ENCODE assay signal across 8 mouse cellular contexts in the genomic region with DNA sequence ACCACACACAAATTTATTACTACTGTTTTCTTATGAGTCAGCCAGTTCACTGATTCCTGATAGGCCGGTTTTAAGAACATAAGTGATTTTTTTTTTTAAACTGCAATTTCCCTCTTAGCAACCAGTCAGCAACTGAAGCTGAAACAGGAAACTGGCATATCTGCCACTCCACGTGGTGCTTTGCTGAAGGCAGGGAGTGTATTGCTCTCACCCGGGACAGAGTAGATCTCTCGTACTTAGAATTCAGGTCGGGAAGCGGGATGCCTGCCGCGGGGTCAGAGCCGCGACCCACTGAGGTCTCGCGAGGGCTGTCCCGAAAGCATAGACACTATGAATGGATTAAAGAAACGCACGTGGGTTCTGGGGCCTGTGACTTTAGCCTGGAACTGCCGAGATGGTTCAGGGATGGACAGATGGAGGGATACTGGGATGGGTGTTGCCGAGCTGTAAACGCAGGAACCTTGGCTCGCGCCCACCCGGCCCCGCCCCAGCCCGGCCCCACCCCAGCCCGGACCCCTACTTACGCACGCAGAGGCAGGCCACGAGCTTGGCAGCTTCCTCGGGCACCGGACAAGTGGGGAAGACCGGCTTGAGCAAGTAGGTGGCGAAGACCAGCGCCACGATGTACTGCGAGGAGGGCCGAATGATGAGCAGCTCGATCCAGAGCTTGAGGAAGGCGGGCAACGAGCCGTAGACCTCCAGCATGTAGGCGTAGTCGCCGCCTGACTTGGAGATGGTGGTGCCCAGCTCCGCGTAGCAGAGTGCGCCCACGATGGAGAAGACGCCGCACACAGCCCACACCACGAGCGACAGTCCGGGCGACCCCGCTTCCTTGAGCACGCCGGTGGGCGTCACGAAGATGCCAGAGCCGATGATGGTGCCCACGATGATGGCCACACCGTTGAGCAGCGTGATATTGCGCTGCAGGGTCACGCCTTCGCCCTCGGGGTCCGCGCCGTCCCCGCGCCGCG. TPM values are rescaled to one million over a fixed set of nuclear protein-coding genes. Genes with fewer than 3 reads are reported as not detected.
A peak's percentile ranks its signal among the peaks of the same experiment; 100 is the strongest.
DNase-seq lines count a peak whose midpoint lies in the region; ATAC-seq lines count a peak whose summit lies in the region.
"Had no signal": no experiment of that assay in that cellular context is flagged by ENCODE, and none has a peak within 500 bp of the region (broad histone marks: within the 10 kb centered on the region; RNA-seq: fewer than 3 reads in every experiment).

No protein-coding gene starts in this region.

- peak; percentile 40 for ATAC-seq in CD4-positive, CD25-positive, alpha-beta regulatory T cell, adult 4 months
- ATAC-seq in granulocyte monocyte progenitor cell, adult 5-6 weeks (replicated peaks; ENCODE audit: poor library complexity, severe bottlenecking), result peak; percentile 33

- no peaks in the 10 kb centered on the region for H3K36me3 ChIP-seq in macrophage (ENCODE audit: inconsistent target)

- no peak overlapping the region for H3K27ac ChIP-seq in macrophage

- DNase-seq in 3T3-L1 (ENCODE audit: low read depth, low spot score), result peak; percentile 84
- DNase-seq in cerebellum, adult 8-10 months, result peak; percentile 42
- DNase-seq in layer of hippocampus, postnatal 14 days (ENCODE audit: low spot score in 2 of 2), result peak; percentile 47 to 52
- DNase-seq in right cerebral cortex, postnatal 25 days, result peak; percentile 58

- H3K79me2 ChIP-seq in macrophage (ENCODE audit: inconsistent target), result peaks cover 45% of the 10 kb centered on the region

- whole genome bisulfite sequencing in macrophage (ENCODE audit: missing documents), result under 1% methylated on average over 56 of the region's 72 CpGs

- H3K4me3 ChIP-seq in macrophage (ENCODE audit: inconsistent target), result peak overlapping the region; percentile 47

RNA-seq across cellular contexts. Expression of gene Slc7a5, which starts 0.7 kb away (rescaled TPM):
- polyA plus RNA-seq in CD4-positive, CD25-positive, alpha-beta regulatory T cell, adult 4 months (2017; shearing (Covaris generic)), result 1 to 10 TPM; 1.8 to 3.3 TPM
- 63.5 and 63.6 TPM in 2 replicates for total RNA-seq in granulocyte monocyte progenitor cell, adult 5-6 weeks (2014; fragmentation: Nextera tagmentation)
- 22.8 and 29.4 TPM in 2 replicates for total RNA-seq in granulocyte monocyte progenitor cell, adult 5-6 weeks (2017)
- total RNA-seq in layer of hippocampus, postnatal 14 days (2021), result 100 to 1,000 TPM; 133 to 140 TPM
- total RNA-seq in macrophage (2018; cell fraction: chromatin; rRNA removed), result 10 to 100 TPM in 1 of 26 experiments, 1 to 10 TPM in 16, under 1 TPM in 9; 0.33 to 13.6 (median 1.9) TPM
- total RNA-seq in macrophage (2018; cell fraction: cytosol; rRNA removed), result 10 to 100 TPM in 7 of 26 experiments, 1 to 10 TPM in 19; 1.6 to 16.3 (median 5.1) TPM
- 10 to 100 TPM in 10 of 26 experiments, 1 to 10 TPM in 16; 1.1 to 18.7 (median 9.2) TPM for total RNA-seq in macrophage (2018; cell fraction: nucleus; rRNA removed)
- 0.98 to 9.9 TPM (median 1.2 TPM) in 3 replicates for polyA plus RNA-seq in macrophage (2018)

RNA-seq across cellular contexts. Expression of gene Car5a, which starts 37.9 kb away (rescaled TPM):
- not detected for polyA plus RNA-seq in CD4-positive, CD25-positive, alpha-beta regulatory T cell, adult 4 months (2017; shearing (Covaris generic))
- total RNA-seq in granulocyte monocyte progenitor cell, adult 5-6 weeks (2014; fragmentation: Nextera tagmentation), result not detected in 2 replicates
- not detected in 2 replicates for total RNA-seq in granulocyte monocyte progenitor cell, adult 5-6 weeks (2017)
- not detected for total RNA-seq in layer of hippocampus, postnatal 14 days (2021)
- total RNA-seq in macrophage (2018; cell fraction: chromatin; rRNA removed), result not detected
- not detected for total RNA-seq in macrophage (2018; cell fraction: cytosol; rRNA removed)
- total RNA-seq in macrophage (2018; cell fraction: nucleus; rRNA removed), result not detected
- polyA plus RNA-seq in macrophage (2018), result not detected in 3 replicates
- total RNA-seq: heart, adult 18-20 months had no signal

RNA-seq across cellular contexts. Expression of gene Banp, which starts 42.7 kb away (rescaled TPM):
- polyA plus RNA-seq in CD4-positive, CD25-positive, alpha-beta regulatory T cell, adult 4 months (2017; shearing (Covaris generic)), result 10 to 100 TPM; 34.5 to 47.5 TPM
- 12.9 and 16.4 TPM in 2 replicates for total RNA-seq in granulocyte monocyte progenitor cell, adult 5-6 weeks (2014; fragmentation: Nextera tagmentation)
- 19.3 and 31.1 TPM in 2 replicates for total RNA-seq in granulocyte monocyte progenitor cell, adult 5-6 weeks (2017)
- total RNA-seq in layer of hippocampus, postnatal 14 days (2021), result 10 to 100 TPM; 27.1 to 43.0 TPM
- 100 to 1,000 TPM in 2 of 26 experiments, 10 to 100 TPM in 24; 33.6 to 125 (median 58.2) TPM for total RNA-seq in macrophage (2018; cell fraction: chromatin; rRNA removed)
- total RNA-seq in macrophage (2018; cell fraction: cytosol; rRNA removed), result 10 to 100 TPM in 6 of 26 experiments, 1 to 10 TPM in 20; 3.1 to 11.4 (median 8.8) TPM
- total RNA-seq in macrophage (2018; cell fraction: nucleus; rRNA removed), result 10 to 100 TPM; 12.9 to 53.8 (median 26.5) TPM
- polyA plus RNA-seq in macrophage (2018), result 10.1 to 11.0 TPM (median 10.5 TPM) in 3 replicates
